Mouse (Mus musculus) B cell, adult (primary cell): ENCODE data around the gene Trim25. TPM values are rescaled to one million over a fixed set of nuclear protein-coding genes. Genes with fewer than 3 reads are reported as not detected.

Source experiments
- total RNA-seq: library from RNA; stranded (reverse); gene quantifications from 4 replicates; pipeline ENCODE4 v1.2.4, GENCODE M21; 2023; ENCODE audit not compliant: inconsistent age

Gene Trim25
- 191 to 204 TPM (median 196 TPM) in 4 replicates for total RNA-seq

GRCm38 (mm10) chr11:88998974-88999722, at the start of gene Trim25:
Gene Trim25 (plus strand): TSS chr11:88999376.

DNA sequence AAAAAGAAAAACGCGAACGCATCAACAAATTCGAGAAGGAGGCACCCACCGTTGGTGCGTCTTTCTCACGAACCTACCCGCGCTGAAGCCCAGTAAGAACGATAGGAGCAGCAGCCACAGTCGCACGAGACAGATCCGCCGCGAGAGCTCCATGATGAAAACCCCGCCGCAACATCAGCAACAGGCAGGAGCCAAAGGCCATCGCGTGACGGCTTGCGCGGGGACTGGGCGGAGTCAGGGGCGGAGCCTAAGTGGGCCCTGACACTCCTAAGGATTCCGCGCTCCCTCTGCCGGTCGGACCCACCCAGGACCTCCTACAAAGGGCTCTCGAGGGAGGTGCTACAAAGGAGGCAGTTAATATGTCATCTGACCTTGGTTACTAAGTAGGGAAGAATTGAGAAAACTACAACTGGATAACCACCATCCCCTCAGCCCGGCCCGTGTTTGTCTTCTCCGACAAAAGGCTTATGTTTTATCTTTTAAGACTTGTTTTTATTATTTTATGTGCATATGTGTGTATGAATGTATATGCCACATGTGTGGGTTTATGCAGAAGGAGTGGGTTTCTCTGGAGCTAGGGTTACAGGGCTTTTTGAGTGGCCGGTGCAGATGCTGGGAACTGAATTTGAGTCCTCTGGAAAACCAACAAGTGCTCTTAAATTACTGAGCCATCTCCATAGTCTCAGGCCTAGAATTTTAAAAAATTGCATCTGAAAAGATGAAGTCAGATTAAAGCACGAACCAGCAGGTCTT, 43.8 kb upstream of the Trim25 start, which contains the start of gene Scpep1:
TSS of gene Scpep1 (minus strand) at position 249 of the 753 bp plus-strand sequence.

DNA sequence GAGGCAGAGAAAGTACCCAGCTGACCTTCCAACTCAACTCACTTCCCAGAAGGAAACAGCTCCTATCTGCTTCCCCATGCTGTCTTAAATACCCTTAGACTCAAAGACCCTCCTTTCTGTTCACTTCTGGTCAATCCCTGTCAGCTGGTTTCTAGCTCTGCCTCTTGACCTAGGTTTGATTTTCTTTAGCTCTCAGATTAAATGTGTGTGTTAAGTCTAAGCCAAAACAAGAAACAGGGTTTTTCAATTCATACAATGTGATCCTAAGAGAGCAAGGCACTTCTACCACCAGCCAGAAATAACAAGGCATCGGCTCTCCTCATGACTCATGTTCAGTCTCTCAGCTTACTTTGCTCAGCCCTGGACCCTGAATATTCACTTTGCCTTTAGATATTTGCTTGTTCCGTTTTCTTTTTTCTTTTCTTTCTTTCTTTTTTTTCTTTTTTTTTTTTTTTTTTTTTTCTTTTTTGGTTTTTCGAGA, 32.3 kb upstream of the Trim25 start, which contains the start of gene Elobl:
TSS of gene Elobl (minus strand) at position 51 of the 481 bp plus-strand sequence.

DNA sequence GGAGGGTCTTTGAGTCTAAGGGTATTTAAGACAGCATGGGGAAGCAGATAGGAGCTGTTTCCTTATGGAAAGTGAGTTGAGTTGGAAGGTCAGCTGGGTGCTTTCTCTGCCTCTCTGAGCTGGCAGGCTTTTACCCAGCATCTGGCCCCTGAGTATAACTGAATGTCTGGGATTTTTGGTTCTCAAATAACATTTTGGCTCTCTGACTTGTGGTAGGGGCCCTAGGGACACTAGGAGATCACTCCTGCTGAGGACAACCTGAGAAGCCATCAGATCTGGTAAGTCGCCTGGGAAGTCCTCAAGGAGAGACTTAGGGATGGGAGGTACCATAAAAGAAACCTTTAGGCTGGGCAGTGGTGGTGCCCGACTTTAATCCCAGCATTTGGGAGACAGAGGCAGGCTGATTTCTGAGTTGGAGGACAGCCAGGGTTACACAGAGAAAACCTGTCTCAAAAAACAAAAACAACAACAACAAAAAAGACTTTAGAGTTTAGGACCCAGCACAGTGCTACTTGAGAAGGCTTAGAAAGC, 28.9 kb upstream of the Trim25 start, which contains the start of gene Coil:
TSS of gene Coil (plus strand) at position 51 of the 531 bp plus-strand sequence.

GRCm38 (mm10) chr11:89066750-89067149, 67.6 kb downstream of the Trim25 start, which contains the start of gene Dgke:
Gene Dgke (minus strand): TSS chr11:89066850.

Other genes starting within 250 kb of the Trim25 start
- gene Akap1, start 134.8 kb upstream of the Trim25 start, total RNA-seq: 0.63 to 1.3 TPM (median 0.87 TPM) in 4 replicates
- 78.3 to 89.3 TPM (median 87.1 TPM) in 4 replicates for gene Scpep1, start 43.9 kb upstream of the Trim25 start, total RNA-seq
- gene Elobl, start 32.4 kb upstream of the Trim25 start, total RNA-seq: not detected in 4 replicates
- 12.1 to 15.2 TPM (median 13.6 TPM) in 4 replicates for gene Coil, start 29.1 kb upstream of the Trim25 start, total RNA-seq
- 14.0 to 14.9 TPM (median 14.1 TPM) in 4 replicates for gene Dgke, start 67.5 kb downstream of the Trim25 start, total RNA-seq
- not detected in 4 replicates for gene Gm525, start 74.5 kb downstream of the Trim25 start, total RNA-seq